Mouse (Mus musculus): ENCODE measurements around the gene Aldh5a1.

DNA sequence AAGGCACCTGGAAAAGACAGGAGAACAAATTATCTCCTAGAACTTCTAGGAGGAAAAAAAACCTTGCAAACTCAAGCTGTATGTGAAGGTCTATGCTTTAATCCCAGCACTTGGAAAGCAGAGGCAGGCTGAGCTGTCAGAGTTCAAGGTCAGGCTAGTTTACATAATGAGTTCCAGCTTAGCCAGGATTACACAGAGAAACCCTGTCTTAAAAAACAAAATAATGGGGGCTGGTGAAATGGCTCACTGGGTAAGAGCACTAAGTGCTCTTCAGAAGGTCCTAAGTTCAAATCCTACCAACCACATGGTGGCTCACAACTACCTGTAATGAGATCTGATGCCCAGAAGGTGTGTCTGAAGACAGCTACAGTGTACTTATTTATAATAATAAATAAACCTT lies 6.9 kb downstream of the Aldh5a1 start:
- TF ChIP-seq CTCF (IDR thresholded peaks at IDR 0.05; ENCODE audit: extremely low read depth, insufficient read depth, insufficient read length, insufficient replicate concordance) (no peak), POLR2A (IDR thresholded peaks at IDR 0.05; ENCODE audit: low read depth, low read length) (no peak)

All from spleen, adult 2 months (tissue).